Mouse (Mus musculus) heart, postnatal 0 days (tissue): ENCODE measurements around the gene Doc2a. TPM values are rescaled to one million over a fixed set of nuclear protein-coding genes. Genes with fewer than 3 reads are reported as not detected.

Experiments used
- ATAC-seq: fragments of 200-750 bp; cut with Nextera tagmentation; 2 replicates; pipeline ENCODE4 v1.8.0; 2017; ENCODE audit warnings: low read depth, moderate number of reproducible peaks, moderate library complexity; ENCODE audit not compliant: insufficient read depth
- DNase-seq: peaks from one replicate; pipeline ENCODE4 v3.0.0-alpha.2; 2016; ENCODE audit warnings: low spot score
- H3K27ac ChIP-seq: fragments of 300-500 bp; sonication (generic); 2 replicates; pipeline ENCODE4 v1.5.1; 2014; ENCODE audit warnings: low read depth, mild to moderate bottlenecking
- H3K27me3 ChIP-seq: fragments of 300-500 bp; sonication (generic); 2 replicates; pipeline ENCODE4 v1.6.1; 2014; ENCODE audit warnings: low read length, mixed read lengths; ENCODE audit not compliant: control insufficient read depth, insufficient read depth
- H3K36me3 ChIP-seq: fragments of 300-500 bp; sonication (generic); replicated peaks from 2 replicates; pipeline ENCODE4 v1.6.1; 2014; ENCODE audit warnings: low read length, mixed read lengths; ENCODE audit not compliant: control insufficient read depth, insufficient read depth
- H3K4me1 ChIP-seq: fragments of 300-500 bp; sonication (generic); 2 replicates; pipeline ENCODE4 v1.6.1; 2014; ENCODE audit warnings: antibody characterized with exemption; ENCODE audit not compliant: control insufficient read depth, insufficient read depth
- H3K4me2 ChIP-seq: fragments of 300-500 bp; sonication (generic); 2 replicates; pipeline ENCODE4 v1.6.1; 2014; ENCODE audit warnings: low read depth, mild to moderate bottlenecking, low read length, moderate library complexity
- H3K4me3 ChIP-seq: fragments of 300-500 bp; sonication (generic); 2 replicates; pipeline ENCODE4 v1.5.1; 2014; ENCODE audit warnings: low read depth, low read length
- H3K9ac ChIP-seq: fragments of 300-500 bp; sonication (generic); replicated peaks from 2 replicates; pipeline ENCODE4 v1.6.1; 2014; ENCODE audit warnings: low read depth, low read length, mixed read lengths
- H3K9me3 ChIP-seq: fragments of 300-500 bp; sonication (generic); replicated peaks from 2 replicates; pipeline ENCODE4 v1.6.1; 2016; ENCODE audit warnings: low read length; ENCODE audit not compliant: control insufficient read depth
- CTCF ChIP-seq: IDR thresholded peaks from 2 replicates; pipeline ENCODE4 v1.5.1; 2016; ENCODE audit warnings: antibody characterized with exemption, control low read depth, low read depth
- EP300 ChIP-seq: IDR thresholded peaks from 2 replicates; pipeline ENCODE4 v1.6.1; 2016; ENCODE audit warnings: antibody characterized with exemption, low read depth
- WGBS: fragments of 180-500 bp; shearing (Covaris S2); extraction: QIAGEN DNeasy Blood & Tissue Kit; methylation state at CpG from one replicate; pipeline ENCODE4 v1.1.7; 2014; 5-methylcytosine and 5-hydroxymethylcytosine counted together
- polyA plus RNA-seq: library from polyadenylated mRNA; unstranded; fragments of >200 nt; fragmentation: Nextera tagmentation; extraction: Ambion mirVana; gene quantifications from 2 replicates; pipeline ENCODE4 v1.2.1, GENCODE M21; 2015
- total RNA-seq: library from RNA; depleted of rRNA; stranded (reverse); fragments of >200 nt; gene quantifications from 2 replicates; pipeline ENCODE4 v1.2.3, GENCODE M21; 2014; ENCODE audit warnings: low replicate concordance

Gene Doc2a
- total and polyA plus RNA-seq, 2 experiments from 2014 or later: 0.73 TPM; not detected in 1

DNA sequence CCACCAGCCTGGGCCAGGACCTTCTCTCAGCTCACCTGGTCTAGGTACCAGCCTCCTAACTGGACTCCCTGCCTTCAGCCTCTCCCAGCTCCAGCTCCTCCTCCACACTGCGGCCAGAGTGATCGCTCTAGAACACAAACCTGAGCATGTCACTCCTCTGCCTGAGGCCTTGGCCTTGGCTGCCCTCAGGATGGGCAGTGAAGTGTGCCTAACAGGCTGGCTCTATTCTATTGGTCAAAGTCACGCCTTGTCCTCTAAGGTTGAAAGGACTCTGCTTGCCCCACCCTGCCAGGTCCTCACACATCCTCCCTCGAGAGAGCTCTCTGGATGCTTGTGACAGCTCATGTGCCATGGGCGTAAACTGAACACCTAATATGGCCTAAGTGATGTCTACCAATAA lies 6.2 kb downstream of the Doc2a start:
- H3K36me3 ChIP-seq: peaks cover 67% of the 10 kb centered on the region
- no peak overlapping the region for H3K4me2 ChIP-seq
- H3K27ac ChIP-seq: no peak overlapping the region
- H3K9ac ChIP-seq: no peak overlapping the region
- 92% methylated on average over 5 of the region's 5 CpGs for WGBS
- no peak for TF ChIP-seq EP300
- TF ChIP-seq CTCF: no peak
- no peaks in the 10 kb centered on the region for H3K9me3 ChIP-seq
- H3K4me1 ChIP-seq: no peaks in the 10 kb centered on the region
- peaks cover 22% of the 10 kb centered on the region for H3K27me3 ChIP-seq
- no peak overlapping the region for H3K4me3 ChIP-seq
- no peak for DNase-seq
- no peak for ATAC-seq

GRCm38 (mm10) chr7:126855641-126856040 lies 8.4 kb downstream of the Doc2a start:
- H3K9ac ChIP-seq: no peak overlapping the region

GRCm38 (mm10) chr7:126856741-126857420 lies 9.7 kb downstream of the Doc2a start:
- no peak overlapping the region for H3K4me2 ChIP-seq
- TF ChIP-seq CTCF: no peak
- no peak for TF ChIP-seq EP300
- peaks cover 8% of the 10 kb centered on the region; the same call in 1 of the 2 replicates for H3K4me1 ChIP-seq
- H3K9me3 ChIP-seq: no peaks in the 10 kb centered on the region
- peaks cover 78% of the 10 kb centered on the region for H3K36me3 ChIP-seq
- H3K27me3 ChIP-seq: no peaks in the 10 kb centered on the region
- no peak overlapping the region for H3K4me3 ChIP-seq
- DNase-seq: no peak
- no peak overlapping the region for H3K27ac ChIP-seq
- ATAC-seq: no peak
- no peak overlapping the region for H3K9ac ChIP-seq
- 78% methylated on average over 9 of the region's 9 CpGs for WGBS

More at GRCm38 (mm10) chr7:126855641-126856040, 8.4 kb downstream of the Doc2a start:
- 77% methylated on average over 3 of the region's 3 CpGs for WGBS
- TF ChIP-seq EP300: no peak
- no peak for TF ChIP-seq CTCF
- Histone ChIP-seq H3K4me1 (no peaks in the 10 kb centered on the region), H3K4me2 (no peak overlapping the region), H3K9me3 (no peaks in the 10 kb centered on the region), H3K36me3 (peaks cover 81% of the 10 kb centered on the region), H3K4me3 (no peak overlapping the region), H3K27me3 (no peaks in the 10 kb centered on the region), H3K27ac (no peak overlapping the region)
- no peak for DNase-seq
- no peak for ATAC-seq

- TF ChIP-seq EP300 (no peak), CTCF (no peak)
- Histone ChIP-seq H3K27ac (no peak overlapping the region), H3K9ac (peak overlapping the region; percentile 62), H3K27me3 (no peaks in the 10 kb centered on the region), H3K9me3 (no peaks in the 10 kb centered on the region), H3K4me3 (peak overlapping the region; percentile 73), H3K4me1 (peaks cover 16% of the 10 kb centered on the region), H3K36me3 (peaks cover 59% of the 10 kb centered on the region), H3K4me2 (peak overlapping the region; percentile 70)
- ATAC-seq (no peak), DNase-seq (no peak)
- whole genome bisulfite sequencing: 61% methylated on average over 5 of the region's 5 CpGs
Measured at GRCm38 (mm10) chr7:126860987-126861386, 13.8 kb downstream of the Doc2a start.

GRCm38 (mm10) chr7:126861429-126862130 lies 14.4 kb downstream of the Doc2a start, which contains the start of gene Hirip3:
Gene Hirip3, plus strand, starts transcription at chr7:126861972.
- TF ChIP-seq CTCF (no peak), EP300 (no peak)
- peaks cover 16% of the 10 kb centered on the region for H3K4me1 ChIP-seq
- H3K9ac ChIP-seq: peak within 1 kb of the TSS; percentile 62
- 1% methylated on average over 42 of the region's 42 CpGs for WGBS
- H3K27ac ChIP-seq: peak within 1 kb of the TSS; percentile 62; the same call in 1 of the 2 replicates
- ATAC-seq (peak; percentile 95), DNase-seq (peak; percentile 95)
- H3K4me2 ChIP-seq: peak within 1 kb of the TSS; percentile 70
- H3K9me3 ChIP-seq: no peaks in the 10 kb centered on the region
- no peaks in the 10 kb centered on the region for H3K27me3 ChIP-seq
- H3K4me3 ChIP-seq: peak within 1 kb of the TSS; percentile 73
- H3K36me3 ChIP-seq: peaks cover 59% of the 10 kb centered on the region
